Mouse (Mus musculus) heart, postnatal 36 days (tissue): ENCODE measurements around the gene Plekha6. TPM values are rescaled to one million over a fixed set of nuclear protein-coding genes. Genes with fewer than 3 reads are reported as not detected.

Experiments
- DNase-seq, 2 experiments: peaks; one replicate each; pipeline ENCODE4 v3.0.0; 2021 to 2022
- intact Hi-C: fragments of 180-260 bp; cut with DNase I; formaldehyde crosslinking; loops from one replicate; pipeline ENCODE4 v1.15.1; 2025
- total RNA-seq, 2 experiments: library from RNA; stranded (reverse); gene quantifications; 2 replicates each; pipeline ENCODE4 v1.2.3; 2021

Gene Plekha6
- 10 to 100 TPM; 64.2 to 79.7 TPM for total RNA-seq

- peak; percentile 25 to 27 for DNase-seq
- intact Hi-C loops, result no loop called here
These were observed at the start of gene Plekha6 for GRCm38 (mm10) chr1:133163820-133164431. Plekha6 (plus strand) TSS chr1:133164210.

GRCm38 (mm10) chr1:133116108-133116507, 47.9 kb upstream of the Plekha6 start:
- DNase-seq, result no peak
- intact Hi-C loops, result no loop called here

GRCm38 (mm10) chr1:133118127-133118526, 45.9 kb upstream of the Plekha6 start:
- no peak for DNase-seq
- intact Hi-C loops, result no loop called here

- DNase-seq, result no peak
- intact Hi-C loops, result no loop called here
These were observed 45.2 kb upstream of the Plekha6 start for GRCm38 (mm10) chr1:133118844-133119243.

DNA sequence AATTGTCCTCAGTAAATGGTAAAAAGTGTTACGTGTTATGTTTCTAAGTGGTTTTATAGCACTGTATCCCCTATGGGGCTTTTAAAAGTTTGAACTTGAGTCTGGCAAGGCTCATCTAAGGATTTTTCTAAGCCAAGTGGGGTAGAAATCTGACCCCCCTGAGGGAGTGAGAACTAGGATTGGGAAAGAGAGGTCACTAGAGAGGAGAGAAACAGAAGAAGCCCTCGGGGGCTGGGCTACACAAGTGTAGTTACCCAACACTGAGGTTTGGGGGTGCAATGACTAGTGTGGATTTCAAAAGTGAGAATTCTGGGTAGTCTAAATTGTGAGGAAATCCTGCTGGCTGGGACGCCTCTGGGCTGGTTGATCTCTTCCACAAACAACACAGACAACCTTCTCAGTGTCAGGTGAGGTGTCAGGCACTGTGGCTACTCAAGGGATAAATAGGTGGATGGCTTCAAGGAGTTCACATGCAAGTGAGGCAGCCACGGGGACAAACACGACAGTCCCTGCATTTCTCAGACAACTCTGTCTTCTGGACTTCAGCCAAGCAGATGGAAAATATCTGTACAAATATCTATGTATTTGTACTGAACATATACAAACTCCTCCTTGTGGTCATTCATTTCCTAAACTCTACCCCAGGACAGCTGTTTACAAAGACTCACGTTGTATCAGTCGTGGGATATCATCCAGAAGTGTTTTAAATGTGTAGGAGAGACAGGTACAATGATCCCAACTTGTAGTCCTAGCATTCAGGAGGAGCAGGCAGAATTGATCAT, 43.9 kb upstream of the Plekha6 start:
- no peak for DNase-seq
- intact Hi-C loops, result no loop called here

DNA sequence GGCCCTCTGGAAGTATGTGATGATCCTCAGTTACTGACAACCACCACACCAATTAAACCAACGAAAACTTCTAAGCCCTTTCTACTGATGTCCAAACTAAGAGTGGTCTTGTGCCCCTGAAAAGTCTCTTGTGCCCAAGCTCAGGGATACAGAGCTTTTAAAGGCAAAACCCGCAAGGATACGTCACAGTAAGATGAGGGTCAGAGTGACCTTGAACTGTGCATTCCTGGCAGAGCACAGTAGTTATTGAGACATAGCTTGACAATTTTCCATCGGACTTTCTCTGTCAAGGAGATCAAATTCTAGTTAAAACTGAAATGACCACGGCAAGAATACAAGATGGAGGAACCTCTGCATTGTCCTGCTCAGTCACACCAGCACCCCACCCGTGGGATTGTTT, 42.8 kb upstream of the Plekha6 start:
- DNase-seq, result no peak
- intact Hi-C loops, result no loop called here

DNA sequence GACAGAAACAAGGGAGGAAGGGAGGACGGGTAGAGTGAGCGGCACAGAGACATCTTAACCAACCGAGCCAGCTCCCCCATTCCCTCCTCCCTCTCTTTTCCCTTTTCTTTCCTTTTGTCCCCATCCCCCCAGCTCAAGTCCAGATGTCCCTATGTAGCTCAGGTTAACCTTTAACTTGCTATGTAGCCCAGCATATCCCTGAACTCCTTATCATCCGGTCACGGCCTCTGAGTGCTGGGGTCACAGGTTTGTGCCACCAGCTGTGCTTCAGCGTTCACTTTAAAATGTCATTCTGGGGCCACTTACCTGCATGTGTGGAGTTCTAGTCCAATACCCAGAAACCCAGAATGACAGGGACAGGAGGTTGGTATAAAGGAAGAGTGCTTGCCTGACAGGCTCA, 39.9 kb upstream of the Plekha6 start:
- no peak for DNase-seq
- intact Hi-C loops, result no loop called here

- intact Hi-C loops, result no loop called here
- DNase-seq, result no peak
These were observed 38.2 kb upstream of the Plekha6 start for GRCm38 (mm10) chr1:133125640-133126364.

- no peak for DNase-seq
- intact Hi-C loops, result no loop called here
These were observed 37.7 kb upstream of the Plekha6 start for GRCm38 (mm10) chr1:133126365-133126740.

DNA sequence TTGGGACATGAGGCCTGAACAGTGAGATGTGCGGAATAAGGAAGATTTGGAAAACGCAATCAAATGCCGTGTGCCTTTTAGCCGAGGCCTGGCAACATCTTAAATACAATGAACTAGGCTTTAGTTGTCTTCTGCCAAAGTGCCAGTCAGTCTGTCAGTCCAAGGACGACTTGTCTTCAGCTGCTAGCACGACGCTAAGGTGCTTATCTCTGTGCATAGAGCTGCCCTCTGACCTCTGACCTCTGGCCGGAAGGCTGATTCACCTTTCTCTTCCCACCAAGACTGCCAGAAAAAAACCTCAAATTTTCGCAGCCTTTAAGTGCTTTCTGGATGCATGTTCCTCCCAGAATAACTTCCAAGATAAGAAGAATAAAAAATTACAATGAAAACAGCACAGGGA, 36.7 kb upstream of the Plekha6 start:
- no peak for DNase-seq
- intact Hi-C loops, result no loop called here

GRCm38 (mm10) chr1:133129471-133130221, 34.4 kb upstream of the Plekha6 start:
- intact Hi-C loops, result no loop called here
- DNase-seq, result peak in 1 of 2 experiments; percentile 22

DNA sequence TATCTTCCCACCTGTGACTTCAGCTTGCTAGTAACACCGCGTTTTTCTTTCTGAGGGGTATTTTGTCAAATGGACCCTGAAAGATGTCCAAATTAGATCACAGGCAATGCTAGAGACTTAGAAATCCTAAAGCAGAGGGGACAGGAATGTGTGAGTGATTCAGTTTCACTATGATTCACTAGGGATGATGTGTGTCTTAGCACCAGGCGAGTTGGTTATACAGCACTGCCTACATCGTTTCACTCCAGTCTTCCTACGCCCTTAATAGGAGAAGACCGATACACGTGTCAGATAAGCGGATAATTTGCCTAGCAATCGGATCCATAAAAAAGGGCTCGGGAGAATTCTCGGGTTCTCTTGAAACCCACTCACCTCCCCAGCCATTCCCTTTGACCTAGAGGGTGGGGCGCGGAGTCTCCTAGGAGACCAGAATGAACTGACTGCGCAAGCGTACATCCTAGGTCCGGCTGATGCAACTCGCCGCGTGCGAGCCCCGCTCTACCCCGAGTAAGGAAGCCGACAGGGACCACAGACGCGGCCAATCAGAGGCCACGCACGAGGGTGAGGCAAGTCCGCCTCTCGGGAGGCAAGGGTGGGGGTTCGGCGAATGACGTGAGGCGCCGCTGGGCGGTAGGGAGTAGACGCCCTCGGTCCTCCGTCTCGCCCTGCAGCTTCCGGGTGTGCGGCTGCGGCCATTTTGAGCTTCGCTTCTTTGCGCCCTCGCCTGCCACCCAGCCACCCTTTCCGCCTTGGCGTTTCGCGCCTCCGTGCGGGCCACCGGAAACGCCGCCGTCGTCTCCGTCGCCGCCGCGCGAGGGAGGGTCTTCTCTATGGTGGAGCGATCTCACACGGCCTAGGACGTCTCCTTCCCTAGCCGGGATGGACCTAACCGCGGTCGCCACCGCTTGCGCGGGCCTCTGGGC, 33.1 kb upstream of the Plekha6 start, which contains the start of gene Ppp1r15b:
Ppp1r15b (plus strand) TSS at position 506 of the 923 bp plus-strand sequence.
- DNase-seq, result peak; percentile 95 to 96
- intact Hi-C loops, result no loop called here

DNA sequence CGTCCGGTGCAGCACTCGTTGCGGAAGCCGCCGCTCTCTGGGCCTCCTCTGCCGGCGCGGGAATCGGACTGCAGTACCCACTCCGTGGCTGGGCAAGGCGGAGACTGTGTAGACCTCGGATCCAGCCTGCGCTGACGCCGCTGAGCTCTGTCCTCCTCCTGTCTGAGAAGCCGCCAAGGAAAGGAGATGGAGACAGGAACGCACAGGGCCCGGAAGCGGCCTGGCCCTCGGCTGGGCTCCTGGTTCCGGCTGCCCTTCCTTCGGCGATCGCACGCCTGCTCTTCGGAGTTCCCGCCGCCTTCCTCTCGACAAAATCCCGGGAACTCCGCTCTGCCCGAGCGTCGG, 32.5 kb upstream of the Plekha6 start:
- intact Hi-C loops, result no loop called here

GRCm38 (mm10) chr1:133131936-133132335, 32.1 kb upstream of the Plekha6 start:
- peak in 1 of 2 experiments; percentile 39 for DNase-seq
- intact Hi-C loops, result no loop called here

More for the DNA sequence above, 32.5 kb upstream of the Plekha6 start:
- DNase-seq, result no peak

DNA sequence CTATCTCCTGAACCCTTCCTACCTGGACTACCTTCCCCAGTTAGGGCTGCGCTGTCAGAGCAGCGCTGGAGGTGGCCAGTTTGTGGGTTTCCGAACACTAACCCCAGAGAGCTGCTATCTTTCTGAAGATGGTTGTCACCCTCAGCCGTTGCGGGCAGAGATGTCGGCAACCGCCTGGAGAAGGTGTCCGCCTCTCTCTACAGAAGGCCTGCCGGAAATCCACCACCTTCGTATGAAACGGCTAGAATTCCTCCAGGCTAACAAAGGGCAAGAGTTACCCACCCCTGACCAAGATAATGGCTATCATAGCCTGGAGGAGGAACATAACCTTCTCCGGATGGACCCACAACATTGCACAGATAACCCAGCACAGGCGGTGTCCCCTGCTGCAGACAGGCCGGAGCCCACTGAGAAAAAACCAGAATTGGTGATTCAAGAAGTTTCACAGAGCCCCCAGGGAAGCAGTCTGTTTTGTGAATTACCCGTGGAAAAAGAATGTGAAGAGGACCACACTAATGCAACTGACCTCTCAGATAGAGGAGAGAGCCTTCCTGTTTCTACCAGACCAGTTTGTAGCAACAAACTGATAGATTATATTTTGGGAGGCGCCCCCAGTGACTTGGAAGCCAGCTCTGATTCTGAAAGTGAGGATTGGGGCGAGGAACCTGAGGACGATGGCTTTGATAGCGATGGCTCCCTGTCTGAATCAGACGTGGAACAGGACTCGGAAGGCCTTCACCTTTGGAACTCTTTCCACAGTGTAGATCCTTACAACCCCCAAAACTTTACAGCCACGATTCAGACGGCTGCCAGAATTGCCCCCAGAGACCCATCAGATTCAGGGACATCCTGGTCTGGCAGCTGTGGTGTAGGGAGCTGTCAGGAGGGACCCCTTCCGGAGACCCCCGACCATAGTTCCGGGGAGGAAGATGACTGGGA, 31.4 kb upstream of the Plekha6 start:
- peak in 1 of 2 experiments; percentile 26 for DNase-seq
- intact Hi-C loops, result no loop called here

- DNase-seq, result peak in 1 of 2 experiments; percentile 17
- intact Hi-C loops, result no loop called here
These were observed 30.6 kb upstream of the Plekha6 start for GRCm38 (mm10) chr1:133133425-133133824.

- peak; percentile 22 to 25 for DNase-seq
- intact Hi-C loops, result no loop called here
These were observed 29.9 kb upstream of the Plekha6 start for GRCm38 (mm10) chr1:133134071-133134470.

- intact Hi-C loops, result no loop called here
- DNase-seq, result peak; percentile 9 to 26
These were observed 29.1 kb upstream of the Plekha6 start for GRCm38 (mm10) chr1:133134881-133135280.

GRCm38 (mm10) chr1:133135808-133136207, 28.2 kb upstream of the Plekha6 start:
- no peak for DNase-seq
- intact Hi-C loops, result no loop called here
